Mouse (Mus musculus) midbrain, embryonic 11.5 days (tissue): ENCODE data around the gene Ric1. TPM values are rescaled to one million over a fixed set of nuclear protein-coding genes. Genes with fewer than 3 reads are reported as not detected.
"Not testable (repeated sequence)": the region's sequence is repeated elsewhere in the genome, so short reads cannot be mapped to it uniquely, and the experiment has no call there.

Source experiments
- ATAC-seq: fragments of 200-750 bp; cut with Nextera tagmentation; 2 replicates; pipeline ENCODE4 v1.8.0; 2017; ENCODE audit warnings: moderate TSS enrichment, moderate library complexity; ENCODE audit not compliant: low FRiP score
- DNase-seq: peaks from one replicate; pipeline ENCODE4 v3.0.0; 2015; ENCODE audit warnings: low spot score; ENCODE audit errors: missing footprints
- H3K27ac ChIP-seq: fragments of 300-500 bp; sonication (generic); 2 replicates; pipeline ENCODE4 v1.5.1; 2014; ENCODE audit warnings: low read depth, low read length
- H3K27me3 ChIP-seq: fragments of 300-500 bp; sonication (generic); 2 replicates; pipeline ENCODE4 v1.6.1; 2014; ENCODE audit warnings: mild to moderate bottlenecking, low read length, moderate library complexity, mixed read lengths; ENCODE audit not compliant: control insufficient read depth, insufficient read depth
- H3K36me3 ChIP-seq: fragments of 300-500 bp; sonication (generic); 2 replicates; pipeline ENCODE4 v1.6.1; 2014; ENCODE audit warnings: mild to moderate bottlenecking, low read length, moderate library complexity, mixed read lengths; ENCODE audit not compliant: control insufficient read depth, insufficient read depth
- H3K4me1 ChIP-seq: fragments of 300-500 bp; sonication (generic); 2 replicates; pipeline ENCODE4 v1.6.1; 2014; ENCODE audit warnings: low read length; ENCODE audit not compliant: control insufficient read depth, insufficient read depth
- H3K4me2 ChIP-seq: fragments of 300-500 bp; sonication (generic); 2 replicates; pipeline ENCODE4 v1.6.1; 2014; ENCODE audit warnings: mild to moderate bottlenecking, moderate library complexity
- H3K4me3 ChIP-seq: fragments of 300-500 bp; sonication (generic); 2 replicates; pipeline ENCODE4 v1.5.1; 2014; ENCODE audit warnings: low read depth, low read length
- H3K9ac ChIP-seq: fragments of 300-500 bp; sonication (generic); 2 replicates; pipeline ENCODE4 v1.6.1; 2014; ENCODE audit warnings: low read length
- H3K9me3 ChIP-seq: fragments of 300-500 bp; sonication (generic); 2 replicates; pipeline ENCODE4 v1.6.1; 2016; ENCODE audit warnings: low read length; ENCODE audit not compliant: control insufficient read depth
- WGBS: fragments of 180-500 bp; shearing (Covaris S2); extraction: QIAGEN DNeasy Blood & Tissue Kit; methylation state at CpG from one replicate; pipeline ENCODE4 v1.1.7; 2014; 5-methylcytosine and 5-hydroxymethylcytosine counted together
- polyA plus RNA-seq: library from polyadenylated mRNA; unstranded; fragments of >200 nt; fragmentation: Nextera tagmentation; extraction: Ambion mirVana; gene quantifications from 2 replicates; pipeline ENCODE4 v1.2.1, GENCODE M21; 2014

The Ric1 gene
- polyA plus RNA-seq, 1 experiment from 2014 or later = 10.8 TPM

- Histone ChIP-seq H3K36me3 (no peaks in the 10 kb centered on the region), H3K9ac (no peak overlapping the region), H3K9me3 (no peaks in the 10 kb centered on the region), H3K27ac (no peak overlapping the region), H3K4me2 (no peak overlapping the region), H3K4me1 (peaks cover 3% of the 10 kb centered on the region; the same call in 1 of the 2 replicates), H3K27me3 (no peaks in the 10 kb centered on the region), H3K4me3 (no peak overlapping the region)
- no peak for DNase-seq
- 91% methylated on average over 2 of the region's 2 CpGs for WGBS
- no peak for ATAC-seq
These were observed 6.5 kb downstream of the Ric1 start for GRCm38 (mm10) chr19:29528568-29528967.

GRCm38 (mm10) chr19:29534030-29534429 lies 11.9 kb downstream of the Ric1 start:
- Histone ChIP-seq H3K4me2 (no peak overlapping the region), H3K9me3 (no peaks in the 10 kb centered on the region), H3K9ac (no peak overlapping the region), H3K27ac (no peak overlapping the region), H3K27me3 (no peaks in the 10 kb centered on the region), H3K36me3 (no peaks in the 10 kb centered on the region), H3K4me1 (no peaks in the 10 kb centered on the region), H3K4me3 (no peak overlapping the region)
- ATAC-seq (no peak), DNase-seq (no peak)
- 94% methylated on average over 5 of the region's 5 CpGs for WGBS

GRCm38 (mm10) chr19:29542256-29542970 lies 20.3 kb downstream of the Ric1 start:
- no peak overlapping the region for H3K4me2 ChIP-seq
- ATAC-seq = no peak
- no peaks in the 10 kb centered on the region for H3K36me3 ChIP-seq
- H3K4me3 ChIP-seq = no peak overlapping the region
- no peak overlapping the region for H3K27ac ChIP-seq
- 81% methylated on average over 8 of the region's 8 CpGs for WGBS
- H3K9ac ChIP-seq = no peak overlapping the region
- DNase-seq = no peak
- no peaks in the 10 kb centered on the region for H3K4me1 ChIP-seq
- no peaks in the 10 kb centered on the region for H3K27me3 ChIP-seq
- H3K9me3 ChIP-seq = no peaks in the 10 kb centered on the region

- H3K36me3 ChIP-seq = no peaks in the 10 kb centered on the region
- 94% methylated on average over 6 of the region's 6 CpGs for WGBS
- H3K4me3 ChIP-seq = no peak overlapping the region
- H3K4me1 ChIP-seq = no peaks in the 10 kb centered on the region
- H3K4me2 ChIP-seq = no peak overlapping the region
- no peaks in the 10 kb centered on the region for H3K27me3 ChIP-seq
- no peak for DNase-seq
- no peaks in the 10 kb centered on the region for H3K9me3 ChIP-seq
- H3K27ac ChIP-seq = no peak overlapping the region
- H3K9ac ChIP-seq = no peak overlapping the region
- ATAC-seq = no peak
These were observed 21.9 kb downstream of the Ric1 start for GRCm38 (mm10) chr19:29544026-29544425.

- H3K27me3 ChIP-seq = no peaks in the 10 kb centered on the region
- 91% methylated on average over 2 of the region's 2 CpGs for WGBS
- H3K9ac ChIP-seq = no peak overlapping the region
- no peaks in the 10 kb centered on the region for H3K4me1 ChIP-seq
- no peak overlapping the region for H3K4me2 ChIP-seq
- ATAC-seq (no peak), DNase-seq (no peak)
- H3K9me3 ChIP-seq = no peaks in the 10 kb centered on the region
- H3K27ac ChIP-seq = no peak overlapping the region
- H3K4me3 ChIP-seq = no peak overlapping the region
- H3K36me3 ChIP-seq = no peaks in the 10 kb centered on the region
These were observed 28.5 kb downstream of the Ric1 start for GRCm38 (mm10) chr19:29550618-29551017.

GRCm38 (mm10) chr19:29551128-29551527 lies 29.0 kb downstream of the Ric1 start:
- 87% methylated on average over 1 of the region's 1 CpGs for WGBS
- H3K9me3 ChIP-seq = no peaks in the 10 kb centered on the region
- no peak overlapping the region for H3K4me2 ChIP-seq
- no peaks in the 10 kb centered on the region for H3K36me3 ChIP-seq
- no peak overlapping the region for H3K4me3 ChIP-seq
- no peak overlapping the region for H3K9ac ChIP-seq
- DNase-seq (no peak), ATAC-seq (no peak)
- H3K27me3 ChIP-seq = no peaks in the 10 kb centered on the region
- no peaks in the 10 kb centered on the region for H3K4me1 ChIP-seq
- no peak overlapping the region for H3K27ac ChIP-seq

- ATAC-seq, H3K4me1 ChIP-seq, H3K9ac ChIP-seq, H3K4me2 ChIP-seq, DNase-seq, H3K9me3 ChIP-seq, H3K27ac ChIP-seq, H3K36me3 ChIP-seq, H3K27me3 ChIP-seq, H3K4me3 ChIP-seq: not testable (repeated sequence)
- 90% methylated on average over 1 of the region's 1 CpGs for WGBS
These were observed 29.9 kb downstream of the Ric1 start for GRCm38 (mm10) chr19:29551980-29552379.

GRCm38 (mm10) chr19:29557171-29557845 lies 35.2 kb downstream of the Ric1 start:
- not testable (repeated sequence) for H3K36me3 ChIP-seq, H3K9ac ChIP-seq, DNase-seq, H3K4me3 ChIP-seq, ATAC-seq, H3K4me1 ChIP-seq, H3K4me2 ChIP-seq, H3K27me3 ChIP-seq, H3K9me3 ChIP-seq, H3K27ac ChIP-seq
- WGBS = 95% methylated on average over 7 of the region's 7 CpGs

GRCm38 (mm10) chr19:29562166-29562565 lies 40.1 kb downstream of the Ric1 start:
- Histone ChIP-seq H3K4me2 (no peak overlapping the region), H3K4me3 (no peak overlapping the region), H3K27ac (no peak overlapping the region), H3K4me1 (no peaks in the 10 kb centered on the region), H3K9ac (no peak overlapping the region), H3K9me3 (no peaks in the 10 kb centered on the region), H3K36me3 (no peaks in the 10 kb centered on the region), H3K27me3 (no peaks in the 10 kb centered on the region)
- ATAC-seq (no peak), DNase-seq (no peak)
- WGBS = 87% methylated on average over 4 of the region's 4 CpGs
